In genomic region chr12:108305812-108306794, GRCm38 (mm10) we compare ENCODE assay signal across 9 mouse cellular contexts. TPM values are rescaled to one million over a fixed set of nuclear protein-coding genes. Genes with fewer than 3 reads are reported as not detected.
DNase-seq lines count a peak whose midpoint lies in the region; ATAC-seq and TF ChIP-seq lines count a peak whose summit lies in the region.
"Had no signal": no experiment of that assay in that cellular context is flagged by ENCODE, and none has a peak within 500 bp of the region (broad histone marks: within the 10 kb centered on the region; RNA-seq: fewer than 3 reads in every experiment).

TSS of gene Hhipl1 (plus strand) at chr12:108306270.

- intact Hi-C loops in gastrocnemius, adult 2 months (cut with DNase I): no loop called here
- intact Hi-C loops in gastrocnemius, postnatal 36 days (cut with DNase I): no loop called here

- H3K36me3 ChIP-seq in forebrain, embryonic 14.5 days (ENCODE audit: control insufficient read depth, insufficient read depth, low read length): no peaks in the 10 kb centered on the region
- no peaks in the 10 kb centered on the region for H3K36me3 ChIP-seq in hindbrain, postnatal 0 days (ENCODE audit: insufficient read depth, low read length)
- H3K36me3 ChIP-seq in liver, embryonic 16.5 days (ENCODE audit: control insufficient read depth, insufficient read depth): no peaks in the 10 kb centered on the region
- no peaks in the 10 kb centered on the region for H3K36me3 ChIP-seq in stomach, embryonic 14.5 days (ENCODE audit: control insufficient read depth, insufficient read depth, low read length)

- peak within 1 kb of the TSS; percentile 79 for H3K9ac ChIP-seq in forebrain, embryonic 14.5 days (ENCODE audit: low read length)
- peak within 1 kb of the TSS; percentile 72 for H3K9ac ChIP-seq in hindbrain, postnatal 0 days (replicated peaks; ENCODE audit: low read length)
- H3K9ac ChIP-seq in liver, embryonic 16.5 days (ENCODE audit: low read depth, low read length): peak within 1 kb of the TSS; percentile 28; the same call in 1 of the 2 replicates
- peak within 1 kb of the TSS; percentile 74 for H3K9ac ChIP-seq in stomach, embryonic 14.5 days (replicated peaks; ENCODE audit: low read depth, low read length)

- H3K4me3 ChIP-seq in gastrocnemius, adult 2 months: peak within 1 kb of the TSS; percentile 81
- H3K4me3 ChIP-seq in forebrain, embryonic 14.5 days (ENCODE audit: low read depth, low read length): peak within 1 kb of the TSS; percentile 54
- H3K4me3 ChIP-seq in hindbrain, postnatal 0 days (ENCODE audit: low read length): peak within 1 kb of the TSS; percentile 58
- H3K4me3 ChIP-seq in liver, embryonic 16.5 days (ENCODE audit: low read depth, low read length): peak within 1 kb of the TSS; percentile 50
- peak within 1 kb of the TSS; percentile 58 for H3K4me3 ChIP-seq in stomach, embryonic 14.5 days (ENCODE audit: low read depth, low read length)

- peak within 1 kb of the TSS; percentile 98 for H3K4me2 ChIP-seq in forebrain, embryonic 14.5 days (ENCODE audit: low read length)
- peak within 1 kb of the TSS; percentile 90 for H3K4me2 ChIP-seq in hindbrain, postnatal 0 days (ENCODE audit: low read depth, low read length)
- peak within 1 kb of the TSS; percentile 55 for H3K4me2 ChIP-seq in liver, embryonic 16.5 days (ENCODE audit: low read depth, low read length)
- peak within 1 kb of the TSS; percentile 98 for H3K4me2 ChIP-seq in stomach, embryonic 14.5 days (replicated peaks; ENCODE audit: low read depth, low read length)

- 5% methylated on average over 65 of the region's 67 CpGs for WGBS in forebrain, embryonic 14.5 days
- 4% methylated on average over 63 of the region's 67 CpGs for WGBS in hindbrain, postnatal 0 days
- 4% methylated on average over 67 of the region's 67 CpGs for WGBS in liver, embryonic 16.5 days (ENCODE audit: insufficient replicate concordance)
- WGBS in stomach, embryonic 14.5 days: 2% methylated on average over 67 of the region's 67 CpGs

- TF ChIP-seq CTCF in gastrocnemius, adult 2 months (IDR thresholded peaks at IDR 0.05): peak; percentile 32
- TF ChIP-seq CTCF in hindbrain, postnatal 0 days (IDR thresholded peaks at IDR 0.05; ENCODE audit: low read depth): no peak

- no peaks in the 10 kb centered on the region for H3K9me3 ChIP-seq in forebrain, embryonic 14.5 days (replicated peaks; ENCODE audit: control insufficient read depth, low read length)
- H3K9me3 ChIP-seq in hindbrain, postnatal 0 days (ENCODE audit: low read length): no peaks in the 10 kb centered on the region
- no peaks in the 10 kb centered on the region for H3K9me3 ChIP-seq in liver, embryonic 16.5 days (replicated peaks; ENCODE audit: control insufficient read depth, low read length)
- no peaks in the 10 kb centered on the region for H3K9me3 ChIP-seq in stomach, embryonic 14.5 days (ENCODE audit: control insufficient read depth, low read depth, low read length)

- peak; percentile 71 for DNase-seq in gastrocnemius, adult 2 months
- no peak for DNase-seq in gastrocnemius, postnatal 36 days
- peak; percentile 63 for DNase-seq in Muller cell, postnatal 12 days (ENCODE audit: inconsistent ontology term)
- DNase-seq in forebrain, embryonic 14.5 days (ENCODE audit: low spot score): peak; percentile 59
- DNase-seq in hindbrain, postnatal 0 days (ENCODE audit: low spot score): peak; percentile 48
- no peak for DNase-seq in layer of hippocampus, adult 11-12 months (ENCODE audit: low spot score)

- ATAC-seq in forebrain, embryonic 14.5 days: peak; percentile 66
- peak; percentile 69 for ATAC-seq in hindbrain, postnatal 0 days
- peak; percentile 47; the same call in 1 of the 2 replicates for ATAC-seq in liver, embryonic 16.5 days (ENCODE audit: low read depth)
- ATAC-seq in stomach, embryonic 14.5 days (ENCODE audit: insufficient number of reproducible peaks, insufficient read depth, low FRiP score, low read depth): peak; percentile 72; the same call in 1 of the 2 replicates
- ATAC-seq: Patski had no signal

- peaks cover 7% of the 10 kb centered on the region; the same call in 1 of the 2 replicates for H3K4me1 ChIP-seq in forebrain, embryonic 14.5 days (ENCODE audit: control insufficient read depth, insufficient read depth, low read length)
- H3K4me1 ChIP-seq in hindbrain, postnatal 0 days (ENCODE audit: insufficient read depth, low read length): 0 out of 2 replicates have a peak, but pooled peaks cover 3% of the 10 kb centered on the region
- H3K4me1 ChIP-seq in liver, embryonic 16.5 days (ENCODE audit: control insufficient read depth, low read depth, low read length): no peaks in the 10 kb centered on the region
- H3K4me1 ChIP-seq in stomach, embryonic 14.5 days (ENCODE audit: control insufficient read depth, insufficient read depth, low read length): no peaks in the 10 kb centered on the region; the same call in 1 of the 2 replicates

- H3K27ac ChIP-seq in gastrocnemius, adult 2 months: peak within 1 kb of the TSS; percentile 85
- no peak within 1 kb of the TSS for H3K27ac ChIP-seq in forebrain, embryonic 14.5 days (ENCODE audit: low read depth, low read length)
- 0 out of 2 replicates have a peak within 1 kb of the TSS, but pooled peaks have one; percentile 12 for H3K27ac ChIP-seq in hindbrain, postnatal 0 days
- no peak within 1 kb of the TSS for H3K27ac ChIP-seq in liver, embryonic 16.5 days (ENCODE audit: low read length)
- H3K27ac ChIP-seq in stomach, embryonic 14.5 days (ENCODE audit: low read length): no peak within 1 kb of the TSS

- H3K27me3 ChIP-seq in forebrain, embryonic 14.5 days (replicated peaks; ENCODE audit: control insufficient read depth, insufficient read depth, low read length): no peaks in the 10 kb centered on the region
- H3K27me3 ChIP-seq in hindbrain, postnatal 0 days (ENCODE audit: insufficient read depth, low read length): no peaks in the 10 kb centered on the region
- H3K27me3 ChIP-seq in liver, embryonic 16.5 days (ENCODE audit: control insufficient read depth, insufficient read depth, low read depth, low read length): peaks cover 29% of the 10 kb centered on the region
- H3K27me3 ChIP-seq in stomach, embryonic 14.5 days (ENCODE audit: control insufficient read depth, insufficient read depth, low read length): no peaks in the 10 kb centered on the region
- H3K27me3 ChIP-seq: Patski had no signal

RNA-seq across cellular contexts. Expression of gene Hhipl1, which starts in this region (rescaled TPM):
- 1 to 10 TPM in 1 of 2 experiments, under 1 TPM in 1; 0.66 to 1.1 TPM for total RNA-seq in gastrocnemius, adult 2 months (2021)
- 1 to 10 TPM in 1 of 2 experiments, under 1 TPM in 1; 0.74 to 1.3 TPM for total RNA-seq in gastrocnemius, postnatal 36 days (2021)
- 1.0 and 1.4 TPM in 2 replicates for polyA plus RNA-seq in forebrain, embryonic 14.5 days (2014; fragmentation: Nextera tagmentation; extraction: Ambion mirVana)
- 10.2 and 10.8 TPM in 2 replicates for total RNA-seq in hindbrain, postnatal 0 days (2014; rRNA removed)
- 2.8 and 3.2 TPM in 2 replicates for polyA plus RNA-seq in hindbrain, postnatal 0 days (2015; fragmentation: Nextera tagmentation; extraction: Ambion mirVana)
- polyA plus RNA-seq in liver, embryonic 16.5 days (2015; fragmentation: Nextera tagmentation; extraction: Ambion mirVana): 0.05 TPM in 1 of 2 replicates, not detected in the other
- 0.69 and 0.72 TPM in 2 replicates for polyA plus RNA-seq in stomach, embryonic 14.5 days (2014; fragmentation: Nextera tagmentation; extraction: Ambion mirVana)

Comparison
In these comparisons a context has a peak if more than half of its experiments do, and no peak if none do; other contexts are left out.
1. DNase-seq: peak in gastrocnemius, adult 2 months (single experiment), Muller cell, postnatal 12 days (single experiment), forebrain, embryonic 14.5 days (single experiment) and hindbrain, postnatal 0 days (single experiment); none in gastrocnemius, postnatal 36 days (0 of 2) and layer of hippocampus, adult 11-12 months (single experiment).
2. Peak in ATAC-seq, H3K4me3 ChIP-seq, H3K9ac ChIP-seq and H3K4me2 ChIP-seq in liver, embryonic 16.5 days; RNA of the gene not detected or under 1 TPM.
3. Peak in ATAC-seq, H3K4me3 ChIP-seq, H3K9ac ChIP-seq and H3K4me2 ChIP-seq in stomach, embryonic 14.5 days; RNA of the gene not detected or under 1 TPM.
4. H3K27ac ChIP-seq: peak in gastrocnemius, adult 2 months (single experiment) and hindbrain, postnatal 0 days (single experiment); none in forebrain, embryonic 14.5 days (single experiment), liver, embryonic 16.5 days (single experiment) and stomach, embryonic 14.5 days (single experiment).
5. H3K9ac ChIP-seq: peak in every context shown above with its lines; median percentile 79 in forebrain, embryonic 14.5 days; 74 in stomach, embryonic 14.5 days; 72 in hindbrain, postnatal 0 days; 28 in liver, embryonic 16.5 days.
6. Peak in every context shown above with its lines, with median percentiles within 50 percentile points of each other: H3K4me3 ChIP-seq, ATAC-seq and H3K4me2 ChIP-seq.